Mouse (Mus musculus) adrenal gland, postnatal 10 days (tissue): Measurements from ENCODE around the gene Rnf26. TPM values are rescaled to one million over a fixed set of nuclear protein-coding genes. Genes with fewer than 3 reads are reported as not detected.

Experiments used
- DNase-seq: peaks from one replicate; pipeline ENCODE4 v3.0.0; 2021; ENCODE audit warnings: mixed read lengths
- total RNA-seq, 2 experiments: library from RNA; stranded (reverse); gene quantifications; 2 replicates each; pipeline ENCODE4 v1.2.3; 2021

The Rnf26 gene
- total RNA-seq, 2 experiments from 2014 or later: 29.3 to 35.5 TPM

GRCm38 (mm10) chr9:44075996-44076763 is 37.1 kb downstream of the Rnf26 start:
- no peak for DNase-seq

- no peak for DNase-seq
These were observed 37.9 kb downstream of the Rnf26 start for GRCm38 (mm10) chr9:44075276-44075995.

- DNase-seq: peak; percentile 57
These were observed 38.7 kb downstream of the Rnf26 start for GRCm38 (mm10) chr9:44074395-44075275.

DNA sequence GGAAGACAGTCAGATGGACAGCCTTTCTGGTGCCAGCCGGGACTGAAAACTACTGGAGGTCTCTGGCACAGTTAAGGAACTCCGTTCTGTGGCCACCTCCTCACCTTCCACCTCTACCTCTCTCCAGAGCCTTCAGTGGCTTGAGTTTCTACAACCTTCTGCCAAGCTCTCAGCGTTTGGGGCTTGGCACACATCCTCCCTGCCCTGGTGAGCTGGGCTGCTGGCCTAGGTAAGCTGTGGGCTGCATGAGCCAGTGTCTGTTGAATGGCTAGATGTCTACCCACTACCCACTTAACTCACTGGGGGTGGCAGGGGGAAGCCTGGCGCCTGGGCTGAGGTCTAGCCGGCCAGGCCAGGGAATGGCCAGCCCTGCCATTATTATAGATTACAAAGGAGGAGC is 40.2 kb downstream of the Rnf26 start:
- peak; percentile 49 for DNase-seq

DNA sequence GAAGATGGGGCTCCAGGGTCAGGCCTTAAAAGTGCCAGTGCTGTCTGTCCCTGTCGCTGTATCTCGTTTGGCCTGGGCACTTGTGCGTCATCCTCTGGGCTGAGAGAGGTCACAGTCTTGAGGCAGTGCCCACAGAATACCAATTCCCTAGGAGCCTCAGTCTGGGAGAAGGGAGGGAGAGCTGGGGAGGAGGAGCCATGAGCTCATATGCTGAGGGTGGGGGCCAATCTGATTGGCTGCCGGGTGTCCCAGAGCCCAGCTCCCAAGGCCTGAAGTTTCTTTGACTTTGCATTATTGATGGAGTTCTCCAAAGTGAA is 40.8 kb downstream of the Rnf26 start:
- DNase-seq: peak; percentile 82

- DNase-seq: peak; percentile 56
These were observed 41.3 kb downstream of the Rnf26 start for GRCm38 (mm10) chr9:44071914-44072598.

DNA sequence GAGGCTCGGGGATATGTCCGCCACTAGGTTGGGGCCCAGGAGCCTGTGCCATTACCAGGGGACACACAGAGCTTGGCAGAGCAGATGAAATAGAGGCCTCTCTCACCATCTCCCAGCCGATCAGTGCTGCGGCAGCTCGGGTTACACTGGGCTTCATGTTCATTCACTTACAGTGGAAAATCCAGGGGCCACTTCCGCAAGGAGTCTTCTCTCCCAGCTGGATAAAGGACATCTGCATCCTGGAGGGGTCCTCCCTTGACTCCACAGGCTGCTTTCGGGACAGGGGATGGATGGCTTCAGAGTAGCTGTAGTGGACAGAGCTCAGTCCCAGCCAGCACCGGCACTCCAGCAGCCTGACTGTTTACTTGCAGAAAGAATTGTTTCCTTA is 42.5 kb downstream of the Rnf26 start:
- no peak for DNase-seq

DNA sequence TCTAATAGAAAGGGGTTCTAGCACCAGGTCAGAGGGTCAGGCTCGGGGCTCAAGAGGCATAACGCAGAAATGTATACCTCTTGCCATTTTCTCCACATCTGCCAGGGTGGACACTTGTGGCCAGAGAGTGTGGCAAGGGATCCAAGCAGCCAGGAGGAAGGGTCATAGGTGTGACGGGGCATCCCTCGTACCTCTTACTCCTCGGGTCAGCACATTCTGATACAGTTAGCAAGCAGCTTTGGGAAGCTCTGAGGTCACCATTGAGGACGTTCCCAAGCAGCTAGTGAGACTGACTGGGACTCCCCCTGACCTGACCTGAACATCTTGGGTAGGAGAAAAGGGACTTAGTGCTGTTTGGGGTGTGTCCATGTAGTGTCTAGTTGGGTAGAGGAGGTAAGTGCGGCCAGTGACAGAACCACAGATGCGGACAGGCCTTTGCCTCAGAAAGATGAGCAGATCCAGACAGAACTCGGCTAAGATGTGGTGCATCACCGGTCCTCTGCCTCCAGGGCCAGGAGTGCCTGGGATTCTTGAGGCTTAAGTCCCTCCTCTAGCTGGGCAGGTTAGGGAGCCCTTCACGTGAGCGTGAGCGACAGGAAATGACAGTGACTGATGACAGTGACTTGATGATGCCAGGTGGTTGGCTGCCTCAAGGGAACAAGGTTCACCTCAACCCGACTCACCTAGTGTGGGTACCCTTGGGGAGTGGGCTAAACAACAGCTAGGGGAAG is 43.0 kb downstream of the Rnf26 start:
- DNase-seq: no peak

- DNase-seq: no peak
These were observed 44.1 kb downstream of the Rnf26 start for GRCm38 (mm10) chr9:44069252-44069651.

DNA sequence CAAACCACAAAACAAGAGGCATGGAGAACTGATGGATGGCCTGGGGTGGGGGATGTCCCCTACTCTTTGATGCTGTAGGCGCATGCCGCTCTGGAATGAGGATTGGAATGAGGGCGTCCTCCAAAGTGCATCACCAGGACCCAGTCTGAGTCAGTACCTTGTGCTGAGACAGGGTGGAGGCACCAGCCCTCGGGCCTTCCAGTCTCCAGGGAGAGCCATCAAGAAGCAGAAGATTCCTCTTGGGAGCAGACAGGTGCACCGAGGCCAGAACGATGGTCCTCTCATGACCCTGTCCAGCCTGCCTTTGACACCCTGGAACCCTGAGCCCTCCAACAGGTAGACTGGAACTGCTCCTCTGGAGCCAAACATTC is 45.4 kb downstream of the Rnf26 start:
- DNase-seq: no peak

DNA sequence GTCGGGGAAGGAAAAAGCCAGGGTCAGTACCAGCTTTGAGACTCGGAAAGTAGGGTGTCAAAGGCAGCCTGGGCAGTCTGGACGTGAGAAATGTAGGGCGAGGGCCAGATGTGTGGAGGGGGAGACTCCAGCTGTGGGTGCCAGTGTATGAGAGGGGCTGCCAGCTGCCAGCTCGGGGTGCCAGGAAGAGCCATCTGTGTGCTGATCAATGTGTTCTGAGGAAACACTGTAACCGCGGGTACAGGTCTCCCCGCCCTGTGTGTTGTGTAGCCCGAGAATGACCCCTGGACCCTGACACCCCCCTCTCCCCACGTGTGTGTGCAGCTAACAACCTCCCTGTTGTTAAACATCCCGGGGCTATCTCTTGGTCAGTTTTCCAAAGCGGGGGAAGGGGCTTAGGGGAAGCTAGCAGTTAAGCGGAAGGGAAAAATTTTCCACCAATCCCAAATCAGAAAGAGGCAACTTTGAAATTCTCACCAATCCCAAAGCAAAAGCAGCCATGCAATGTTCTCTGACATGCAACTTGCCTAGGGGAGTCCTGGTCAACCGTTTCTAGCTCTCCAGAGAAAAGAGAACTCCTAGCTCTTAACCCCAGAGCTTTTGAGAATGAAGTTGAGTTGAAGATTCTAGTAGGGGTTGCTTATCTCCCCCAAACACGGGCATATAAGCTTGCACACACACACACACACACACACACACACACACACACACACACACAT is 45.9 kb downstream of the Rnf26 start:
- DNase-seq: no peak

DNA sequence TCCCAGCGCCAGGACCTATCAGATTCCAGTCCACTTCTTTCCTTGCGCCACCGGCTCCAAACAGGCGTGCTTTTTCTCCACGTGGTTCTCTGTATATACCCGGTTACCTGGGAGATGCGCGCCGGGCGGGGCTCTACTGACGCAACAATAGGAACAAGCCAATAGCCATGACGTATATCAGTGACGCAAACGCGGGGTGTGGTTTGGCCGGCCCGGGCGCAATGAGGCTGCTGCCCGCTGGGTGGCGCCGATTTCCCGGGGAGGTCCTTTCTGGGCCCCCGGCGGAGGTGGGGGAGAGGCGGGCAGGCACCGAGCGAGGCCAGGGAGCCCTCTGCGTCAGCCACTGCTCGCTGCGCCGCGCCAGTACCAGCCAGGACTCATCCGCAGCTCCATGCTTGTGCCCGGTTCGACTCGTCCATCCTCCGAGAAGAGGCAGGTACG is 46.5 kb downstream of the Rnf26 start, which contains the start of gene Usp2:
TSS of gene Usp2 (plus strand) at position 237 of the 441 bp plus-strand sequence.
- peak; percentile 100 for DNase-seq

- DNase-seq: no peak
These were observed 48.1 kb downstream of the Rnf26 start for GRCm38 (mm10) chr9:44065177-44065576.

DNA sequence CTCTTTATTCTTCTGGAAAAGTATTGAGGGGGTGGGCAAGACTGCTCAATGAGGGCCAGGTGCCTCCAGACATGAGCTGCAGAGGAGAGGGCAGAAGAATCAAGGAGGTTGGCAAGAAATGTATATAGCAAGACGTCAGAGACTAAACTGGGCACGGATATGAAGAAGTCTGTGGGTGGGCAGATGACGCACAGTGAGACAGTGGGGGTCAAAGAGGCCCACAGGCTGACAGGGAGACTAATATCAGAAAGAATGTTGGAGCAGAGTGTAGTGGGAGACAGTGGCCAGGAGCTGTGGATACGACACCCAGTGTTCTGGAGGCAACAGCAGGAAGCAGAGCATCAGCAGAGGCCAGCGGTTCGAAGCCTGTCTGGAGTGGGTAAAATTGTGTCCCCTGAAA is 54.7 kb downstream of the Rnf26 start:
- DNase-seq: no peak

DNA sequence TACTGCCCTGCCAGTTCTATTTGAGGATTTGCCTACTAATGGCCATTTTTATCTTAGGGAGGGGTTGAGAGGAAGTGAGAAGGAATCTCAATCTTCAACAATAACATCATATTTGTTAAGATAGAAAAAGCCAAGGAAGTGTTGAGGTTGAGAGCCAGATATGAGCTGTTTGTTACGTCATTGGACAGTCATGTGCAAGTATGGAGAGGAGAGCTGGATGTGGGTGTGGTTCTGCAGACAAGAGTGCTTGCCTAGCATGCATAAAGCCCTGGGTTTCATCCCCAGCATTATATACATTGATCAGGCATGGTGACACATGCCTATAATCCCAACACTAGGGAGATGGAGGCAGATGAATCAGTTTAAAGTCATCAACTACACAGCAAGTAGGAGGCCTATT is 59.4 kb downstream of the Rnf26 start:
- no peak for DNase-seq

- DNase-seq: no peak
These were observed 60.5 kb downstream of the Rnf26 start for GRCm38 (mm10) chr9:44052855-44053254.

DNA sequence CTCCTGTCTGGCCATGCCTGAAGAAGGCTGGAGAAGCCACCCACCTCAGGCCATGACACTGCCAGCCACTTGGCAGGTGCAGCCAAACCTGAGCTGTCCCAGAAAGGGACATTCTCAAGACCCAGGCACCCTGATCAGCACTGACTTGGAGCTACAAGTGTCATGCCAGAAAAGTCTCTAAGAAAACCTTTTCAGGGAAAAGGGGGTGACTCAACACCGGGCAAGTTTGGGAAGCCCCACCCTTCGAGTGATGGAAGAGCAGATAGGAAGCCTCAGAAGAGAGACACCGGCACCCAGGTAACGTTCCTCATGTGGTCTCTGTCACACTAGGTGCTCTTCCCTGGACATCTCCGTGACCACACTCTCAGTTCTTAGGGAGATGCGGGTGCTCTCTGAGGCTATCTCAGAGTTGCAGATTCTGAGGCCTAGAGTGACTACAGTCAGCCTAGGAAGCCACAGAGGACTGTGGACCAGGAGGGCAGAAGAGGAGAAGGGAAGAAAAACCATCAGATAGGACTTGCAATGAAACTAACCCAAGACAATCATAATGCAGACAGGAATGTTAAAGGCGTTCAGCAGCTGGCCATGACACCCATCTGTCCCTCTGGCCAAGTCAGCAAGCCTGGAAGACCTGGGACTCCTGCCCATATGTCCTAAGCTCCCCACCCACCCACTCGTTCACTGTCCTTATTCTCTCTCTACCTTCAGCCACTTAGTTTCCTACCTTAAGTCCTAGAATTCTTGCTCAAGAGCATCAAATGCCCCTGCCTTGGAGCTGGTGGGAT is 63.7 kb downstream of the Rnf26 start:
- DNase-seq: no peak

DNA sequence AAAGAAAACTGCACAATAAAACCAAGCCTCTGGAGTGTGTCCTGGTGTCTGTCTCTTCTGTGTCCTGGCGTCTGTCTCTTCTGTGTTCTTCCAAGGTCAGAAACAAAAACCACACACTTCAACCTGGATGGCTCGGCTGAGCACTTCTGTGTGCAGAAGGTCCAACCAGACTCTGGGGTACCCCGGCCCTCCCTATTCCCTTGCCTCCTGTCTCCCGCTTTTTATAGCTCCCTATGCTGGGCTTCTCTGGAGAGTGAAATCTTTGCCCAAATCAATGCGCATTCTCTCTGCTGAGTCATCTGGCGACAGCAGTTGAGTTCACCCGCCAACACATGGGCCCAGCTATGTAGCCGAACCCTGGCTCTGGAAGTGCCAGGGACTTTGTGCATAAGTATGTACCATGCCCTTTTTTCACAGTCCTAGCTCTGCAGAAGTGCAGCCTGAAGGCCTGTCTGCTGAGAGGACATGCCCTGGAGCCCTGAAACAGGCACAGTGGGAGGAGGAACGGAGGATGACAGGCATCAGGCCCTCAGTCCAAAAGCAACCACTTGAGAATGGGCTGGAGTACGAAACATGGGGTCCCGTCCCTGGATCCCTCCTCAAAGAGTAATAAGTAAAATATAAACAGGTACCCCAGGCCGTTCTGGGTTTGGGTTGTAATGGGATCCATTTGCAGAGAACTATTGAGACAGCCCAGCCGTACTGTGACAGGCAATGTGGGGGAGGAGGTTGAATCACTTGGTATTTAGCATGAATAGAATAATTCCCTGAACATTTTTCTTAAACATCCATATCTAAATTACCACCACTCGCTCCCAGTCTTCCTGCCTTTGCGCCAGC is 64.6 kb downstream of the Rnf26 start:
- DNase-seq: no peak
